Mouse (Mus musculus): ENCODE data around the gene D5Ertd579e.

DNA sequence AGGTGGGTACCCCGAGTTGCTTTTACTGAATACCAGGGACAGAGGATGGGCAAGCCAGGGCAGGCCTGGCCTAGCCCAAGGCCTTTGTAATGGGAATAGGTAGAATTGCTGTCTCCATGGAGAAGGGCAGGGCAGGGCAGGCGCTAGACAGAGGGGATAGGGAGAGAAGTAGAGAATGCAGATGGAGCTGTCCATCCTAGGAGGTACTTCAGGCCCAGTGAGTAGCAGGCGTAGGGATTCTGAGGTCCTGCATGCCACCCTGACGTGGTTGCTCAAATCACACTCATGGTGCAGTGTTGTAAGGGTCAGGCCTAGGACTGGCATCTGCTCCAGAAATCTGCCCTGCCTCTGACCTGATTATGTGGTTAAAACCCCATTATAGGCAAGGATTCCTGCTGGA lies 41.9 kb upstream of the D5Ertd579e start:
- TF ChIP-seq POLR2A (IDR thresholded peaks at IDR 0.05; ENCODE audit: low read depth, low read length) = no peak
- no peak for TF ChIP-seq CTCF (IDR thresholded peaks at IDR 0.05; ENCODE audit: extremely low read depth, insufficient read length, insufficient replicate concordance, low read depth, low read length)
